14 mouse cellular contexts compared by ENCODE assay signal in the genomic region with DNA sequence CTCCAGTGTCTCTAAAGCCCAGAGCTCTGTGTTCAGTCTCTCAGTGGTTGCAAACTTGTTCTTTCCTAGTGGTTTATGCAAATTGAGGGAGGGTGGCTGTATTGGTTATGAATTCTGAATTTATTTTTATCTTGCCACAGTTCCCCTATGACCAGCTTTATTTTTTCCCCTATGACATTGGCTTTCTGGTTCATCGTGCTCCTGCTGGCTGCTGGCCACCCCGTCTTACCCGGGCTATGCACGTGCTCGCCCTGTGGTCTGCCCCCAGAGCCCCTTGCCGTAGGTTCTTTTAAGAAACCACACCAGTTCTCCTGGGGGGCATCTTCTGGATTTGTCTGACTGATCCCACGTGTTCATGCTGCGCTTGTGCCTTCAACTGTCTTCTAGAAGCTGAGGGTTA.
"Had no signal": no experiment of that assay in that cellular context is flagged by ENCODE, and none has a peak within 500 bp of the region (broad histone marks: within the 10 kb centered on the region; RNA-seq: fewer than 3 reads in every experiment).

No protein-coding gene starts in this region.

- H3K4me1 ChIP-seq: neural tube, embryonic 12.5 days; stomach, embryonic 15.5 days had no signal

- H3K36me3 ChIP-seq: neural tube, embryonic 12.5 days; stomach, embryonic 15.5 days had no signal

- H3K4me3 ChIP-seq: limb, embryonic 12.5 days; midbrain, embryonic 10.5 days; neural tube, embryonic 12.5 days; stomach, embryonic 15.5 days had no signal

- H3K27ac ChIP-seq: limb, embryonic 12.5 days; liver, embryonic 14.5 days; midbrain, embryonic 10.5 days; neural tube, embryonic 12.5 days; stomach, embryonic 15.5 days had no signal

- DNase-seq: kidney, adult 2 months; kidney, postnatal 25 days; layer of hippocampus, adult 9-11 months; liver; lung, adult 2 months; lung, postnatal 4 days; midbrain, embryonic 14.5 days; retina, postnatal 1 day; thymus, postnatal 4 days had no signal

- H3K27me3 ChIP-seq: limb, embryonic 12.5 days; neural tube, embryonic 12.5 days; stomach, embryonic 15.5 days had no signal
